Mouse (Mus musculus): ENCODE measurements around the gene Tmem39a. TPM values are rescaled to one million over a fixed set of nuclear protein-coding genes. Genes with fewer than 3 reads are reported as not detected.

Gene Tmem39a
- 53.7 TPM for polyA plus RNA-seq (2017; shearing (Covaris generic))

GRCm38 (mm10) chr16:38558221-38558748 lies at the start of gene Tmem39a:
Tmem39a (plus strand) TSS chr16:38558698.

GRCm38 (mm10) chr16:38522129-38523084 lies 36.1 kb upstream of the Tmem39a start, which contains the start of gene Timmdc1:
Timmdc1 (minus strand) TSS chr16:38522663.

GRCm38 (mm10) chr16:38549479-38550396 lies 8.8 kb upstream of the Tmem39a start, which contains the start of gene Poglut1:
Poglut1 (minus strand) TSS chr16:38550258.

Other genes with a start within 250 kb of the Tmem39a start
- not detected for gene Maats1, start 216.6 kb upstream of the Tmem39a start, polyA plus RNA-seq (2017; shearing (Covaris generic))
- gene Cox17, start 211.7 kb upstream of the Tmem39a start, polyA plus RNA-seq (2017; shearing (Covaris generic)), result 201 TPM
- not detected for gene Gm21987, start 211.7 kb upstream of the Tmem39a start, polyA plus RNA-seq (2017; shearing (Covaris generic))
- gene Popdc2, start 196.5 kb upstream of the Tmem39a start, polyA plus RNA-seq (2017; shearing (Covaris generic)), result 1.1 TPM
- not detected for gene Pla1a, start 125.6 kb upstream of the Tmem39a start, polyA plus RNA-seq (2017; shearing (Covaris generic))
- 132 TPM for gene Adprh, start 106.0 kb upstream of the Tmem39a start, polyA plus RNA-seq (2017; shearing (Covaris generic))
- gene Cd80, start 103.1 kb upstream of the Tmem39a start, polyA plus RNA-seq (2017; shearing (Covaris generic)), result 3.9 TPM
- gene Timmdc1, start 36.0 kb upstream of the Tmem39a start, polyA plus RNA-seq (2017; shearing (Covaris generic)), result 10.8 TPM
- gene Poglut1, start 8.4 kb upstream of the Tmem39a start, polyA plus RNA-seq (2017; shearing (Covaris generic)), result 61.5 TPM
- gene Arhgap31, start 154.6 kb downstream of the Tmem39a start, polyA plus RNA-seq (2017; shearing (Covaris generic)), result 57.9 TPM
- 12.0 TPM for gene B4galt4, start 183.6 kb downstream of the Tmem39a start, polyA plus RNA-seq (2017; shearing (Covaris generic))
- 0.21 TPM for gene Upk1b, start 241.6 kb downstream of the Tmem39a start, polyA plus RNA-seq (2017; shearing (Covaris generic))